Mouse (Mus musculus) urinary bladder, adult 18-20 months (tissue): ENCODE measurements at regions not wholly inside any gene's neighbourhood (a gene's known extent, or its start where the extent isn't known, plus 50 kb on each side); places are given as distances from the start of the nearest gene placed in this dataset.
A peak's percentile ranks its signal among the peaks of the same experiment; 100 is the strongest.
"Not testable (repeated sequence)": the region's sequence is repeated elsewhere in the genome, so short reads cannot be mapped to it uniquely, and the experiment has no call there.

Source experiments
- DNase-seq, 2 experiments: peaks; one replicate each; pipeline ENCODE4 v3.0.0; 2022; ENCODE audit warnings: low spot score in 2 of 2, mixed read lengths in 2 of 2

- DNase-seq: no peak
Measured at GRCm38 (mm10) chr3:18522562-18522961, 574.4 kb downstream of the Cypt12 start.

- DNase-seq: no peak
Measured at GRCm38 (mm10) chr3:18524011-18524410, 575.8 kb downstream of the Cypt12 start.

DNA sequence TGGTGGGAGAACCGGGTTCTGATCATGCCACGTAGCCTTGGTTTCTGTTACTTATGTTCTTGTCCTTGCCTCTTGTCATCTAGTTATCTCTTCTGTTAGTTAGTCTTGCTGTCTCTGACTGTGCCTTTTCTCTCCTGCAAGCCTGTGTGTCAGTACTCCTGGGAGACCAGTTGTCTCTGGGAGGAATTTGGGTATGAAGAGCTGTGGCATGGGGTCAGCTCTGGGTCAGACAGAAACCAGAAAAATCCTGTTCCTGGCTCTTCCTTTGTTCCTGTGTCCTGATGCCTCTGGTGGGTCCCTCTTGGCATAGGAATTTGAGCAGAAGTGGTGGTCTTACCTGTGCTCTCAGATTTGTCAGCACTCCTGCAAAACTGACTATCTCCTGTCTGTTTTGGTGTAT, 609.0 kb downstream of the Cypt12 start:
- no peak for DNase-seq

- DNase-seq: no peak
Measured at GRCm38 (mm10) chr3:18560282-18560785, 612.1 kb downstream of the Cypt12 start.

DNA sequence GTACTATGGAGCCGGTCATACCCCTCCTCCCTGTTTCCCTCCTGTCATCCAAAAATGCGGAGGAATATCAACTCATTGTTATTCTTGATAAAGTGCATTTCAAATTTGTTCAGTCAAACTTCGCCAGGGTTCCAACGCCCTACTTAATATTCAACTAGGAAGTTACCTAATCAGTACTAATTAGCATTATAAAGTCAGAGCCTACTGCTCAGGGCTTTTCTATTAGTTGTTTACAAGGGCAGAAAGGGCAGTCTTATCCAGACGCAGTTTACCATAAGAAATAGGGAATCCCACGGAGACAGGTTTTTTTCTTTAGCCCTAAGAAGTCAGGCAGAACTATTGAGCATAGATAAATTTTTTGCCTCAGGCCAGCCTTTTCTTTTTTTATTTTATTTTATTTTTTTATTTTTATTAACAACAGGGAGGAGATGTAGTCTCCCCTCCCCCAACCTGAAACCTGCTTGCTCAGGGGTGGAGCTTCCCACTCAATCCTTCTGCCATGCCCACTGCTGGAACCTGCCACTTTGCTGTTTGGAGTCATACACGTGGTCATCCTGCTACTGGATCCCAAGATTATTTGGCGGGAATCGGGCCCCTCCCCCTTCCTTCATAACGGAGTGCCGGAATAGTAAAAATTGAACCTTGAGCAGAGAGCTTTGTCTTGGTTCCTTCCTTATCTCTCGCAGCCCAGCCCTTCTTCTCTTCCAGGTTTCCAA, 632.9 kb downstream of the Cypt12 start:
- not testable (repeated sequence) for DNase-seq

- DNase-seq: no peak
Measured at GRCm38 (mm10) chr3:18620608-18621007, 672.4 kb downstream of the Cypt12 start.

DNA sequence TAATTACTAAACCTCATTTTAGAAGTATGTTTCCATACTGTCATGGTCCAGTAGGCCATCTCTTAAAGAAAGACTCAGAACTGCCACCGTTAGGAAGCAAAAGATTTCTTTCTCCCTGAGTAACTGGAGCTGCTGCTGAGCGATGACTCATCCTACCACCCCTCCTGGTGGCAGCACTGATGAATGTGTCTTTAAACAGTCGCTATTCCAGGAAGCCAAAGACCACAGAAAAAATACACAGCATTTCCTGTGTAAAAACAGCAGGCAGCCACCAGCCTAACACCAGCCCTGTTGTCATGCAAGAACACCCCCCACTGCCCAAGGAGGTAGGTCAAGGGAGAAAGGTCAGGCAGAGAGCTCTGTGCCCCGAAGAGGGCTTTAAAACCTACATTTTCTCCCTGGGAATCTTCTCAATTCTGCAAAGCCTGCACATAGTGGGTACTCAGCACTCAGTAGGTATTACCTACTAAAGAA, 675.7 kb downstream of the Cypt12 start:
- peak; percentile 8 to 16 for DNase-seq

GRCm38 (mm10) chr3:18624381-18625145, 676.4 kb downstream of the Cypt12 start:
- no peak for DNase-seq

GRCm38 (mm10) chr3:18625395-18626328, 677.5 kb downstream of the Cypt12 start:
- peak in 1 of 2 experiments; percentile 4 for DNase-seq

DNA sequence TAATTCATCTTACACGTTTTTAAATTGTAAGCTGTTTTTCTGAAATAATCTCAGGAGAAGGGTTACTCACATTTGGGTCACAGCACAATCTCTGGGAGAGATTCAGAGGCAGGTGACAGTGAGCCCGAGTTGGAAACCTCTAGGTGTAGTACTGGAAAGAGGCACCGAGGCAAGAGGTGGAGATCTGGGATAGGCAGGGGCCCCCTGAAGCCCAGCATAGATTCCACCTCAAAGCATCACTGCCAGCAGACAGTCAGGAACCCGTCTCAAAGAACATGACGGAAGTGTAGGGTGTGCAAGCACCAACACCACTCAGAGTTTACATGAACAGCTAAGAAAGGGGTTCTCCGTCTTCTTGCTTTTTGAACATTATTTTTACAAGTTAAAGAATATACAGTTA, 678.2 kb downstream of the Cypt12 start:
- no peak for DNase-seq

DNA sequence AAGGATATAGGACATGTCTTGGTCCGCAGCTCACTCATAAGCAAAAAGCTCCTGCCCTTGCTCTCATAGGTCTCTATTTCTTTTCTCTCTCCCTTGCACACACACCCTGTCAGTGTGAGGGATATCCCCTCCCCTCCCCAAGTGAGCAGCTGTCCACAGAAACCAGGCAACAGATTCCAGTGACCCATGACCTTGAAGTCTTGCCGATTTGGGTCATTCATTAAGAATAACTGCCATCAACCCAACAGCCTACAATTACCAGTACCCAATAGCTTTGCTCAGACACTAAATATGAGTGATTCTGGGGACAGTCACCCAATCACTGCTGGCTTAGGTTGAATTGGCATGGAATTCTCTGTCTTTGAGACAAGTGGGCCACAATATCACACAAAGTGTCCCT, 678.6 kb downstream of the Cypt12 start:
- DNase-seq: no peak

DNA sequence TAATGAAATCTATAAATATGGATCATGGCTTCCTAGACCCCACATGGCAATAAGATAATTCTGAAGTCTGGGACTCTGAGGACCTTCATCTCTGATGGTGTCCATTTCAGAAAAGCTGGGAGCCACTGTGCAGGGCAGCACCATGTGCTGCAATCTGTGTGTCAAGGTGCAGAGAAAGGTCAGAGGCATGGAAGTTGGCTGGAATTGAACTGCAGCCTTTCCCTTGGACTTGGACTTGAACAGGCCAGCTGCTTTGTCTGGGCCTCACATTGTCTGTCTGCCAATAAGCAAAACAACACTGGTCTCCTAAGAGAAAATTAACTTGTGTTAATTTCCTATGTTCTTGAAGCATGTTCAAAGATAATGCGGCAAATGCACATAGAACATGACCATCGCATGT, 681.0 kb downstream of the Cypt12 start:
- DNase-seq: no peak

GRCm38 (mm10) chr3:18631601-18632000, 683.4 kb downstream of the Cypt12 start:
- DNase-seq: no peak

DNA sequence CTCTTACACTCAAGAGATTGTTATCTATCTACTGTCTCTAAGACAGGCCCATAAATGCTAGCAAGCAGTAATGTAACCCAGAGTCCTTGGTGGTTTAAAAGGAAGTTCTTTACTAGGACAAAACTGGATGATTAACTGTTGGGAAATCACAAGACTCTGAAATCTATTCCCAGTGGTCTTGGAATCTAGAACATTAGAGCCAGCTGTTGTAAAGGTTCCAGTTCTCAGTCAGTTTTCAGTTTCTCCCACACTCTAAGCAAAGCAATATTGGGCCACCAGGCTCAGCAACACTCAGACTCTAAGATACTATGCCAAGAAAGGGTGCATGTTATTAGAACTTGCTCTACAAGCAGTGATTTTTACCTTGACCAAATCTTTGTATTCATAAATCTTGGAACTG, 686.6 kb downstream of the Cypt12 start:
- DNase-seq: no peak

GRCm38 (mm10) chr3:18637553-18637952, 689.3 kb downstream of the Cypt12 start:
- no peak for DNase-seq

- no peak for DNase-seq
Measured at GRCm38 (mm10) chr3:18640286-18640685, 692.1 kb downstream of the Cypt12 start.

GRCm38 (mm10) chr3:18641688-18642087, 693.5 kb downstream of the Cypt12 start:
- DNase-seq: no peak

DNA sequence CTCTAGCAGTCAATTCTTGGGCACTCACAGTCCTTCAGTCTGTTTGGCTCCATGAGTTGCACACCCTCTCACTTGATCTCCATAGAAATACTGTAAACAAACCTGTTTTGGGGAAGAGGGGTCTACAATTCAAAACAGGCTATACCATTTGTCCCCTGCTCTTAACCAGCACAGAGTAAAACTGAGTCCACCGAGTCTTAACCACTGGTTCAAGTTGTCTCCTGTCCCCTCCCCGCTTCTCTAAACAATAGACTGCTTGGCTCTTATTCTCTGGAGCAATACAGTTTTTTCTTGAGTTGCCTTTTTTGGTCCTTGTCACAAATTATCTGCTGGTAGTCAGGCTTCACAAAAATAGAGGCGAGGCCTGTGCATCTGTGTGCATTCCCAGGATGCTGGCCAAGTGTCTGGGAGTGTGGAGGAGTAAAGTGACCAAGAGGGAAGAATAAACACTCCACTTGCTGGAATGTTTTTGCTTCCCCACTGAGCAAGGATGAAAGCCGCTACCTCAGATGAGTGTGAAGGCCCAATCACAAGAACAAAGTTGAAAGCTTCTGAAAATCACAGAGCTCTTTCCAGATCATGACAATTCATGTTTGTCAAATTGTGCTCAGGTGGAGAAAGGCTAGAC, 695.3 kb downstream of the Cypt12 start:
- DNase-seq: no peak

DNA sequence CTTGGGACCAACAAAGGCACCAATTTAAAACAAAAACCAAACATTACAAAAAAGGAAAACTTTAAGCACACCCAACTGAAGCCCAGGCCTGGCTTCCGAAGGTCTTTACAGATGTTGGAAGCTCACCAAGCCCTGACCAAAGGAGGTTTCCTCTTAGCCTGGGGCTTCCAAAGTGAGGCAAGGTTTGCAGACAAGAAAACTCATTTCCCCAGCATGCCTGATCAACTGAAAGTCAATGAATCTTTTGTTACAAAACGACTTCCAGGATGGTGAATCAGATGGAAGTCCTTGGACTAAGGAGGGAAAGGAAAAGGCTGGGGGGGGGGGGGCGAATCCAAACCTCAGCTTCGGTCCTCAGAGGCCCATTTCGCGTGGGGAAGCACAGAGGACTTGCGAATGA, 697.3 kb downstream of the Cypt12 start:
- no peak for DNase-seq

- DNase-seq: no peak
Measured at GRCm38 (mm10) chr3:18645927-18646326, 697.7 kb downstream of the Cypt12 start.

DNA sequence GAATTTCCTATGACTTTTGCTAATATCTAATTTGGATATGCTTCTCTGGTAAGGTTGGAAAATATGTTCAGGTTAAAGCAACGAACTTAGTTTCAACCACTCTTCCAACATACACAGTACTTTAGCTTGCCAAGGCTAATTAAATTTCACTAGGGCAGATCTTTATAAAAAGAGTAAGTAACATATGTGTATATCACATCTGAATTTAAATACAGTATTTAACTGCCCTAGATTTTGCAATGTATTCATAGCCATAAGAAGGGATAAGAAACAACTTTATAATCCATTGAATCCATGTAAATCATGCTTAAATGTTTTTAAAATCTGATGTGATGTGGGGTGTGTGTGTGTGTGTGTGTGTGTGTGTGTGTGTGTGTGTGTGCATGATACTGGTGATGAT, 705.3 kb downstream of the Cypt12 start:
- no peak for DNase-seq
